Mouse (Mus musculus): ENCODE results near the gene Loxl4.

Gene Loxl4

GRCm38 (mm10) chr19:42612654-42613053, at the start of gene Loxl4:
Loxl4 (minus strand) TSS chr19:42612813.
- no peak for DNase-seq (ENCODE audit: low read depth, low spot score)

GRCm38 (mm10) chr19:42661430-42662164, 49.0 kb upstream of the Loxl4 start:
- DNase-seq (ENCODE audit: low read depth, low spot score): no peak

DNA sequence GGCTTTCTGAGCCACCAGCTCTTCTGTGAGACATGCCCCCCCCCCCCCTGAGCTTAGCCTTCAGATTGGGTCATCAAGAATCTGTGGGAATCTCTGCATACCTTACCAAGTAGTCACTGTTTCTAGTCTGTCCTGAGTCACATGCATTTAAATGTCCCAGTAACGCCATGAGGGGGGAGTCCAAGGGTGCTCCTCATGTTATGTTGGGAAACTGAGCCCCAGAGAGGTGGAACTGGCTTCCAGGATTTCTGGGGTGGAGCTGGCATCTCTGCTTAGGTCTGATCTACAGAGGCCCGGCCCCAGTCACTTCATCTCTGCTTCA, 47.6 kb upstream of the Loxl4 start:
- DNase-seq (ENCODE audit: low read depth, low spot score): no peak

DNA sequence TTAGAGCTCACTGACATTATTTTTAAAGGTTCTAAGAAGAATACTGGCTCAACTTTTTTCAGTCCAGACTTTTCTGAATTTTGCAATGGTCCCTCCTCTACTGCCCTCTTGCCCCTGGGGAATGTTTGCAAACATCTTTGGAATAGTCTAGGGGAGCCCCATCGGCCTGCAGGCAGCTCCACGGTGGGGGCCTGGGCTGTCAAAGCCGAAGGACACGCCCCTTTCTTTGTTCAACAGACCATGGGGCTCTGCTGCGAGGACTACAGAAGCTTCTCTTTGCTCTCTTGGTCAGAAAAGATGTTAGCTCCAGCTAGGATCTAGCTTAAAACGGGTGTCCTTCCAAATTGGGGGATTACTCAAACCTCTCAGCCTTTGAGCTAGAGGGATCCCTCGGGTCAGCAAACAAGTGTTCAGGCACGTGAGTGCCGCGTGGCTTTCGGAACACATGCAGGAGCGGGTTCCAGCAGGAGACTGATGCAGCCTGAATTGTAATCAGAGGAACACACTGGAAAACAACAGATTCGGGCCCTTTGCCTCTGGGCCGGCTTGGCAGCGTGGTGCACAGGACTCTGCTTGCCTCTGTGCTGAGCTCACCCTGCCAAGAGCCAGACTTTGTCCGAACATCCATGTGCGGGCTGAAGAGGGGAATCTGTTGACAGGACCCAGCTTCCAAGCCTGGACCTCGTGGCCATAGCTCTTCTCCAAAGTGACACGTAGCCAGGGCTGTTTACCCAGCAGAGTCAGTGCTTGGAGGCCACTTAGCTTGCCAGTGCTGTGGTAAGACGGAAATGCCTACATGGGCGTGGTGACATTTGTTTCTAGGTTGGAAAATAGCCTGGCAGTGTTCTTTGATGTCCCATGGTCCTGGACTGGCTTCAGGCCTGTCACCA, 47.0 kb upstream of the Loxl4 start:
- DNase-seq (ENCODE audit: low read depth, low spot score): no peak

GRCm38 (mm10) chr19:42658435-42659135, 46.0 kb upstream of the Loxl4 start:
- DNase-seq (ENCODE audit: low read depth, low spot score): no peak

DNA sequence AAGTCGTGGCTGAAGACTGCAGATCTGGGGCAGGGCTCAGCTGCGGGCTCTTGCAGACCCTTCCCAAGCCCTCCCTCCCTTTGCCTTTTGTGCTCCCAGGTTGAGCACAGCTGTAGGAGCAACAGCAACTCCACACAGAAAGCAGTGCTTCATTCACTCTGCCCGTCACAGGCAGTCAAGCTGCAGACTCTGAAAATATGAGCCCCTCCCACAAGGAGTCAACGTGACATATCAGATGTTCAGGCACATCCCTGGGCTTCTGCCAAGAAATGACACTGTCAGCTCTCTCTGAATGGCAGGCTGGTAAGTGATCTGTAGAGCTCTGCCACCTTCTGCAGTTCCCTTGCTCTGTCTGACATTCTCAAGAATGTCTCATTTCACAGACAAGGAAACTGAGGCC, 45.2 kb upstream of the Loxl4 start:
- DNase-seq (ENCODE audit: low read depth, low spot score): peak; percentile 57

- DNase-seq (ENCODE audit: low read depth, low spot score): no peak
Observed at GRCm38 (mm10) chr19:42657306-42657705, 44.7 kb upstream of the Loxl4 start.

GRCm38 (mm10) chr19:42655006-42655405, 42.4 kb upstream of the Loxl4 start:
- no peak for DNase-seq (ENCODE audit: low read depth, low spot score)

DNA sequence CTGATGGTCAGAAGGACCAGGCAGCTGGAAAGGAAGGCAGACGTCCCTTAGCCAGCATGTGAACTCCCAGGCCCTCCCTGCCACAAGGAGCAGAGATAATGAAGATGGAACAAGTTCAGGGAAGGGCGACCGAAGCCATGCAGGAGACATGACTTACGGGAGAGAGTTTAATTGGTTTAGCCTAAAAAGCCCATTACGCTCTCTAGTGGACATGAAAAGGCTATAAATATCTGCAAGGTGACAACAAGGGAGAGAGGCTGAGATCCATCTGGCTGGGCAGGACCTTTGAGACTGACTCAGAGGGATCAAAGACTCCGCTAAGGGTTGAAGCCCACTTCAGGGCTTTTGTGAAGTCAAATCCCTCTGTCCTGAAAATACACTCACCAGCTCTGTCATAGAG, 40.5 kb upstream of the Loxl4 start:
- DNase-seq (ENCODE audit: low read depth, low spot score): no peak

DNA sequence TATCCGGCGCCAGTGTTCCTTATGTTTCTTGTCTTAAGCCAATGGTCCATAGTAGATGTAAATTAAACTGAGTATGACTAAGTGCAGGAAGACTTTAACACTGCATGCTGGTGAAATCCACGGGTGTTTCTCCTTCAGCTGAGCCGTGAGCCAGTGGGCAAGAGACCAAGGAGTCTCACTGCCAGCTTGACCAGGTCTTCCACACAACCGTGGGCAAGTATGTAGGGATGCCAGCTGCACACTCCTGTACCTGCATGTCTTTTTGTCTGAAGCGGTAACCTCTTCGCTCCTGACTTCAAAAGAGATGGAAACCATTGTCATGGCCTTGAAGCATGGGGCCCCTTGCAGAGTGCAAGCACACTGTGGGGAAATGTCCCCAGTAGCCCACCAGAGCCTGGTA, 39.8 kb upstream of the Loxl4 start:
- DNase-seq (ENCODE audit: low read depth, low spot score): no peak

DNA sequence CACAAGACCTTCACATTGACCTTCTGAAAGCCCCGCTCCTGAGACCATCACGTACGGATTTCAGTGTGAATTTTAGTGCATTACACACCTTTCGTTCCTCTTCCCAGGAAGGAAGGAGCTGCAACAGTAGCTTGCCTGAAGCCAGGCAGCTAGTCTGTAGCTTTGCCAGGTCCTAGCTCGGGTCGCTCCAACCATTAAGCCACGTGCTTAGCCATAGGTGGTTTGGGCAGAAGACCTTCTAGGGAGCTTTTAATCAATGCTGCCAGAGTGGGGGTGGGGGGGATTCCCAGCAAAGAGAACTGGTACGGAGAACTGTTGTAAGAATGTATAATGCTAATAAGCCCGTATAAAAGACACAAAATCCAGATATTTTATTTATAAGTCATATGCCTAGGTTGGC, 27.6 kb upstream of the Loxl4 start:
- no peak for DNase-seq (ENCODE audit: low read depth, low spot score)

GRCm38 (mm10) chr19:42639544-42639943, 26.9 kb upstream of the Loxl4 start:
- no peak for DNase-seq (ENCODE audit: low read depth, low spot score)

- DNase-seq (ENCODE audit: low read depth, low spot score): no peak
Observed at GRCm38 (mm10) chr19:42638604-42639481, 26.2 kb upstream of the Loxl4 start.

- DNase-seq (ENCODE audit: low read depth, low spot score): no peak
Observed at GRCm38 (mm10) chr19:42636631-42637030, 24.0 kb upstream of the Loxl4 start.

DNA sequence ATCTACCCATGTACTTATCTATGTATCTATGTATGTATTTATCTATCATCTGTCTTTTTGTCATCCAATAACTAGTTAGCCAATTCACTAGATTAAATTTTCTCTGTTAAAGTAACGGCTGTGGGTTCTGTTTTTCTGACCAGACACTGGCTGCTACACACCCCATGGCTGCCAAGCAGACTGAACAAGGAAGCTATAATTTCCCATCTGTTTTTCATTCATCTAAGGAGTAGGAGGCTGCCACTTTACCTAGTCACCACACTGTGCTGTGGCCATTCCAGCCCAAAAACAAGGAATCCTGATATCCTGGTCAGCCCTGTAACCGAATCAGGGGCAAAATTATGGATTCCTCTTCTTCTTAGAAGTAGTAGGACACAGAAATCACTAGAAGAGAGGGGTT, 21.0 kb upstream of the Loxl4 start:
- DNase-seq (ENCODE audit: low read depth, low spot score): no peak

- no peak for DNase-seq (ENCODE audit: low read depth, low spot score)
Observed at GRCm38 (mm10) chr19:42632301-42632700, 19.7 kb upstream of the Loxl4 start.

- no peak for DNase-seq (ENCODE audit: low read depth, low spot score)
Observed at GRCm38 (mm10) chr19:42631541-42631961, 18.9 kb upstream of the Loxl4 start.

DNA sequence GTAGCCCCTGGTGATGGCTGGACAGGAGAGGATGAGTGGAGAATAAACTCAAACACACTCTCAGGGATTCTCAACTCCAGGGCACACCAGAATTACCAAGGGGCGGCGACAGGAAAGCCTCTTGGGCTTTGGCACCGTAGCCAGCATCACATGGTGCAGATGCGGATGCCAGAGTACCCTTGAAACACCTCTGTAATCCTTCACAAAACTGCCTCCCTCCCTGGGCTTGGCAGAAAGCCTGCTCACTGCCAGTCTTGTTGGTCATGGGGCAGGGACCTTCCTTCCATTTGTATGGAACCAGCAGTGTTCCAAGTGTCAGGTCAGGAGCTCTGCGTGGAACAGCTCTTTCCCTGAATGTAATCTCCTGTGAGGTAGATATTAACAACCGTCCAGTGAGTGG, 15.5 kb upstream of the Loxl4 start:
- DNase-seq (ENCODE audit: low read depth, low spot score): no peak

DNA sequence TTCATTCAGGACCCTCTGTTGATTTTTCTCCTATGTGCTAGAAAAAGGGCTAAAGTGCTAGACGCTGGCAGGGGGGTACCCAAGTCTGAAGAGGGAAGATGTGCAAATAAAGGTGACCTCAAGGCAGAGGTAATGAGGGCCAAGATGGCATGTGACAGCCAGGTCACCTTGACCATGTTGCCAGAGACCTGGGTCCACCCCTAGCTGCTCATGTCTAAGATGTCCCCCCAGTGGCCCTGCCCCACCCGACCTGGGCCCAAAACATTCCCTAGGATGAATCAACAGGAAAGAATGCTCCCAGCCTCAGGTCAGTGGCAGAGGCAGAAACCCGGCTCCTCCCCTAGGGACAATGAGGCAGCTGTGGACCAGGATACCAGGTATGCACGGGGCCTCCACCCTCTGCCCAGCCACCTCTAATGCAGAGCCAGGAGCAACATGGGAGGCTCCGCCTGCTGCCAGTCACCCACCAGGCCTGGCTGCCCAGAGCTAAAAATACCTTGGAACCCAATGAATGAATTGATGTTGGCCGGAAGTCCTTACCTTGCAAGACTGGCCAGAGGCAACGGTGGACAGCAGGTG, 1.1 kb upstream of the Loxl4 start:
- DNase-seq (ENCODE audit: low read depth, low spot score): no peak

DNA sequence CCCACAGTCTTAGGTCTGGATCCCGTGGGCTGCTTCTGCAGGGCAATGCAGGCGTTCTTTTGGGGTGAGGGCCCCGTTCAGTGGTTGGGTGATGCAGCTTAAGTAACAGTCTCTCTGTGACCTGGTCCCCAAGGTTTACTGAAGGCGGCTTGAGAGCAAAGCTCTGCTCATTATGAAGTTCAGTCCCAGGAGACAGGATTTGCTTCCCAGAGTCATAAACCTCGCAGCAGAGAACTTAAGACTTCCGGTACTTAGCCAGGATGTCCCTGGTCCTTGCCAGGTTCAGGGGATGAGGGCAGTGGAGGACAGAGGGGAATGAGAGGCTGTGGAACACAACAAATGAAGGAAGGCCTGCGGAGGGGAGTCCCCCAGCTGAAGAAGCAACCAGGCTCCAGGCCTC, 503 bp upstream of the Loxl4 start:
- no peak for DNase-seq (ENCODE audit: low read depth, low spot score)

DNA sequence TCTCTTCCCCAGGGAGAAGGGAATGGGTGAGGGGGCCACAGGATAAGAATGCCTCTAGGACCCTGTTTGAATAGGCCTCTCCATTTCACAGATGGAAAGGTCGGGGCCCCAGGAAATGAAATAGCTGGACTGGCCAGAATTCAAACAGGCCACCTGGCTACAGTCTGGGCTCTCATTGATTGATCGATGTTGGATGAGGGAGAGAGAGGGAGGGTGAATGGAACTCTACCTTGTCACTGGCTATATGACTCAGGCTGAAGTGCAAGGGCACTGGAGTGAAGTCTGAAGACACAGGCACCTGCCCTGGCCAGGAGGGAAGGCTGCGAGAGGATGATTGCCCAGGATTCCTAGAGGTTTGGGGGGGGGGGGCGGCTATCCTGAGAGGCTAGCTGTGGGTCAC, 867 bp downstream of the Loxl4 start:
- no peak for DNase-seq (ENCODE audit: low read depth, low spot score)
